Mouse (Mus musculus) heart, embryonic 16.5 days (tissue): ENCODE data around the gene Apbb2. TPM values are rescaled to one million over a fixed set of nuclear protein-coding genes. Genes with fewer than 3 reads are reported as not detected.
A peak's percentile ranks its signal among the peaks of the same experiment; 100 is the strongest.

Source experiments
- ATAC-seq: fragments of 200-750 bp; cut with Nextera tagmentation; replicated peaks from 2 replicates; pipeline ENCODE4 v1.8.0; 2017; ENCODE audit warnings: moderate number of reproducible peaks; ENCODE audit not compliant: insufficient read depth, low FRiP score; ENCODE audit errors: extremely low read depth
- H3K27ac ChIP-seq: fragments of 300-500 bp; sonication (generic); 2 replicates; pipeline ENCODE4 v1.5.1; 2014; ENCODE audit warnings: mild to moderate bottlenecking, low read length, control low read depth, moderate library complexity
- H3K27me3 ChIP-seq: fragments of 300-500 bp; sonication (generic); 2 replicates; pipeline ENCODE4 v1.6.1; 2014; ENCODE audit warnings: low read length, mixed read lengths; ENCODE audit not compliant: control insufficient read depth, insufficient read depth
- H3K36me3 ChIP-seq: fragments of 300-500 bp; sonication (generic); 2 replicates; pipeline ENCODE4 v1.6.1; 2014; ENCODE audit not compliant: control insufficient read depth, insufficient read depth
- H3K4me1 ChIP-seq: fragments of 300-500 bp; sonication (generic); 2 replicates; pipeline ENCODE4 v1.6.1; 2014; ENCODE audit warnings: low read length, mixed read lengths; ENCODE audit not compliant: control insufficient read depth, insufficient read depth
- H3K4me2 ChIP-seq: fragments of 300-500 bp; sonication (generic); 2 replicates; pipeline ENCODE4 v1.6.1; 2014; ENCODE audit warnings: low read depth, mild to moderate bottlenecking, control low read depth, low read length
- H3K4me3 ChIP-seq: fragments of 300-500 bp; sonication (generic); 2 replicates; pipeline ENCODE4 v1.5.1; 2014; ENCODE audit warnings: mild to moderate bottlenecking, control low read depth, low read length
- H3K9ac ChIP-seq: fragments of 300-500 bp; sonication (generic); 2 replicates; pipeline ENCODE4 v1.6.1; 2014; ENCODE audit warnings: low read length, control low read depth
- H3K9me3 ChIP-seq: fragments of 300-500 bp; sonication (generic); replicated peaks from 2 replicates; pipeline ENCODE4 v1.6.1; 2016; ENCODE audit warnings: low read length; ENCODE audit not compliant: control insufficient read depth
- WGBS: fragments of 180-500 bp; shearing (Covaris S2); extraction: QIAGEN DNeasy Blood & Tissue Kit; methylation state at CpG from one replicate; pipeline ENCODE4 v1.1.7; 2014; 5-methylcytosine and 5-hydroxymethylcytosine counted together
- polyA plus RNA-seq: library from polyadenylated mRNA; unstranded; fragments of >200 nt; fragmentation: Nextera tagmentation; extraction: Ambion mirVana; gene quantifications from 2 replicates; pipeline ENCODE4 v1.2.1, GENCODE M21; 2015

Gene Apbb2
- polyA plus RNA-seq, 1 experiment from 2014 or later, result 34.0 TPM

GRCm38 (mm10) chr5:66572086-66572855, 46.3 kb downstream of the Apbb2 start:
- ATAC-seq, result no peak
- Histone ChIP-seq H3K9me3 (no peaks in the 10 kb centered on the region), H3K27me3 (no peaks in the 10 kb centered on the region), H3K4me1 (peaks cover 30% of the 10 kb centered on the region), H3K4me2 (no peak overlapping the region), H3K9ac (no peak overlapping the region), H3K27ac (no peak overlapping the region), H3K36me3 (no peaks in the 10 kb centered on the region), H3K4me3 (no peak overlapping the region)
- 68% methylated on average over 13 of the region's 13 CpGs for WGBS

- Histone ChIP-seq H3K27ac (no peak overlapping the region), H3K4me3 (no peak overlapping the region), H3K9me3 (no peaks in the 10 kb centered on the region), H3K4me1 (peaks cover 23% of the 10 kb centered on the region), H3K4me2 (no peak overlapping the region), H3K9ac (no peak overlapping the region), H3K36me3 (no peaks in the 10 kb centered on the region), H3K27me3 (no peaks in the 10 kb centered on the region)
- 92% methylated on average over 5 of the region's 5 CpGs for WGBS
- no peak for ATAC-seq
Observed at GRCm38 (mm10) chr5:66570709-66571108, 47.9 kb downstream of the Apbb2 start.

DNA sequence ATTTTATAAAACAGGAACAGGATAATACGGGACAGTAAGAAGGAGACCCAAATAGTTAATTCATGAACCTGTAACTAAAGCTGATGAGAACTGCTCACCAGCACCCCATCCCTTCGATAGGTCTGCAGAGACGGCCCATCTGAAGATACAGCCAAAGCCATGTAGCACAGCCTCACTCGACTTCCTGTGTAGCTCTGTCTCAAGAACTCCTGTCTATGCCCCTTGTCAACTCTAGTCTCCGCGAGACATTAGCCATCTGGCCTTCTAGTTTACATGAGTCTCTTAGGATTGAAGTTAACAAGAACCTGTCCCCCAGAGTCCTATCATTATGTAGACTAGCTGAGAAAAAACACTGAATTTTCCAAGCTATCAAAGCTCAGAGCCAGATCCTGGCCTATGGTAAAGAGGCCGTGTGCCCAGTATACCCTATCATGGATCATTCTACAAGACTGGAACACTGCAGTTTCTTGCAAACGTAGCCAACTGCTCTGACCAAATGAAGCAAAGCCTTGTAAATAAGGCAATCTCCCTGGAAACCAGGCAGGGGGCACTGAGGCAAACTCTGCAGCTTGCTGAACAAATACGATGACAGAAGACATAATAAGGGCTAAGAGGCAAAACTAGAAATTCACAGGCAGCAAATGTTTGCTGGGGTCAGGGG, 49.3 kb downstream of the Apbb2 start:
- Histone ChIP-seq H3K27me3 (no peaks in the 10 kb centered on the region), H3K4me3 (no peak overlapping the region), H3K4me2 (no peak overlapping the region), H3K27ac (peak overlapping the region; percentile 33), H3K4me1 (peaks cover 23% of the 10 kb centered on the region), H3K36me3 (no peaks in the 10 kb centered on the region), H3K9ac (no peak overlapping the region), H3K9me3 (no peaks in the 10 kb centered on the region)
- WGBS, result 47% methylated on average over 9 of the region's 9 CpGs
- ATAC-seq, result 0 out of 2 replicates have a peak, but pooled peaks have one; percentile 45

GRCm38 (mm10) chr5:66568002-66568401, 50.6 kb downstream of the Apbb2 start:
- no peak overlapping the region for H3K9ac ChIP-seq
- H3K9me3 ChIP-seq, result no peaks in the 10 kb centered on the region
- 42% methylated on average over 5 of the region's 5 CpGs for WGBS
- peak overlapping the region; percentile 75 for H3K27ac ChIP-seq
- no peak overlapping the region for H3K4me3 ChIP-seq
- H3K4me1 ChIP-seq, result peaks cover 22% of the 10 kb centered on the region
- no peaks in the 10 kb centered on the region for H3K27me3 ChIP-seq
- H3K36me3 ChIP-seq, result no peaks in the 10 kb centered on the region
- H3K4me2 ChIP-seq, result peak overlapping the region; percentile 4; the same call in 1 of the 2 replicates
- peak; percentile 52; the same call in 1 of the 2 replicates for ATAC-seq

GRCm38 (mm10) chr5:66567424-66567823, 51.2 kb downstream of the Apbb2 start:
- Histone ChIP-seq H3K4me2 (no peak overlapping the region), H3K9ac (no peak overlapping the region), H3K27me3 (no peaks in the 10 kb centered on the region), H3K4me3 (no peak overlapping the region), H3K36me3 (no peaks in the 10 kb centered on the region), H3K27ac (peak overlapping the region; percentile 75; the same call in 1 of the 2 replicates), H3K4me1 (peaks cover 18% of the 10 kb centered on the region), H3K9me3 (no peaks in the 10 kb centered on the region)
- no peak for ATAC-seq
- 88% methylated on average over 6 of the region's 6 CpGs for WGBS

DNA sequence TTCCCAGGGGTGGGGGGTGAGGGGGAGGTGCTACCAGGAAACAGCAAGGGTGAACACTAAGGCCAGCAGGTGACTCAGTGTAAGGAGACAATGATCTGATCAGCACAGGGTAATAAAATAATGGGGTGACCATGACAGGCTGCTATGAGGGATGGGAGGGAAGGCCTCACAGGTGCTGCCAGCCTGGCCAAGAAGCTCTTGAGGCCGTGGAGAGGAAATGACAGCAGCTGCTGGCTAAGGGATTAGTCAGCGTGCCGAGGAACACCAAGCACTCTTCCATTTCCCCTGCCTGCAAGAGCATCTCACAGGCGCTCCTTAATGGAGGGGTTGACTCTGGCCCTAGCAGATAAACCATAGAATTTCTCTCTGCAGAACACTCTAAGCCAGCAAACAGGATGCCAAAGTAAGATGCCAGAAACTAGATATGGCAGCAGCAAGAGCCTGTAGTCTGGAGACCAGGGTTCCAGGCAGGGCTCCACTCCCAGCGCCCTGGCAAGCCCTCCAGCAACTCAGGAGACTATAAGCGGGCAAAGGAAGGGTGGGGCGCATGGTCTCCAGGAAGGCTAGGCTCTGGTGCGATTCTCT, 58.9 kb downstream of the Apbb2 start:
- Histone ChIP-seq H3K9ac (no peak overlapping the region), H3K36me3 (no peaks in the 10 kb centered on the region), H3K9me3 (peaks cover 3% of the 10 kb centered on the region; the same call in 1 of the 2 replicates), H3K4me2 (no peak overlapping the region), H3K27me3 (no peaks in the 10 kb centered on the region), H3K27ac (peak overlapping the region; percentile 54), H3K4me3 (no peak overlapping the region), H3K4me1 (peaks cover 4% of the 10 kb centered on the region; the same call in 1 of the 2 replicates)
- peak; percentile 67 for ATAC-seq
- WGBS, result 55% methylated on average over 8 of the region's 8 CpGs

DNA sequence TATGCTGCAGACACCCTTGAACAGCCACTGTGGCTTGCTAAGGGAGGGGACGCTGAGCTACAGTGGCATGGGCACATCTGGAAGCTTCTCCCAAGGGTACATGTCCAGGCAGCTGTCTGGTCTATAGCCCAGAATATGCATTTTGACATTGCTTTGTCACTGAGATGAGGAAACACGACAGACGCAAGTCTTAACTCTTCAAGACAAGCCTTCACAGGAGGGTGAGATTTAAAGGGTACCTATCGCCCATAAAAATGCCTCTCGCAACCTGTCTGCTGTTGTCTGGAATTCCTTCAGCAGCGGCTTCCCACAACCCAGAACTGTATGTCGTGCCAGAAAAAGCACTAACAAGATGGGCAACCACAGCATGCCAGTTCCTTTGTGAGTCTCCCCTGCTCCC, 60.5 kb downstream of the Apbb2 start:
- Histone ChIP-seq H3K4me3 (no peak overlapping the region), H3K27me3 (no peaks in the 10 kb centered on the region), H3K36me3 (no peaks in the 10 kb centered on the region), H3K27ac (no peak overlapping the region), H3K4me1 (peaks cover 16% of the 10 kb centered on the region), H3K9ac (no peak overlapping the region), H3K4me2 (no peak overlapping the region), H3K9me3 (peaks cover 3% of the 10 kb centered on the region; the same call in 1 of the 2 replicates)
- no peak for ATAC-seq
- WGBS, result 89% methylated on average over 7 of the region's 7 CpGs

DNA sequence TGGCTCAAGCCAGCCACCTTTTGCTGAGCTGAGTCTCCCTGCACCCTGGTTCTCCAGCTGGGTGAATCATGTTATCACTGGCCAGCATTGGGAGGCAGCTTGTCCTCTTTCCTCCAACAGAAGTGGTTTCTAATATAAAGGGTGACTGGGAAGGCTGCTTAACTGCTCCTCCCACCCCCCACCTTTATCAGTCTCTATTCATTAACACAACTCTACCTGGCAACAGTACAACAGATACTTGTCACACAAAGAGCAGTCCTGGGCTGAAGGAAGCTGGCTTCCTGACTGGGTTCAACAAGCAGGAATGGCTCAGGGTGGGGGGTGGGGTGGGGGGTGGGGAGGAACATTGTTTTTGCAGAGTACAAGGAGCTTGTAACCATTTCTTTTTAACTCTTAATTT, 64.7 kb downstream of the Apbb2 start:
- Histone ChIP-seq H3K4me3 (no peak overlapping the region), H3K4me2 (no peak overlapping the region), H3K9me3 (peaks cover 3% of the 10 kb centered on the region; the same call in 1 of the 2 replicates), H3K27me3 (no peaks in the 10 kb centered on the region), H3K9ac (no peak overlapping the region), H3K36me3 (no peaks in the 10 kb centered on the region), H3K4me1 (peaks cover 11% of the 10 kb centered on the region), H3K27ac (peak overlapping the region; percentile 63; the same call in 1 of the 2 replicates)
- ATAC-seq, result peak; percentile 79

- no peaks in the 10 kb centered on the region for H3K36me3 ChIP-seq
- H3K9me3 ChIP-seq, result peaks cover 7% of the 10 kb centered on the region; the same call in 1 of the 2 replicates
- H3K27me3 ChIP-seq, result no peaks in the 10 kb centered on the region
- no peak overlapping the region for H3K4me3 ChIP-seq
- no peak overlapping the region for H3K27ac ChIP-seq
- peaks cover 16% of the 10 kb centered on the region for H3K4me1 ChIP-seq
- ATAC-seq, result no peak
- WGBS, result 69% methylated on average over 9 of the region's 9 CpGs
- H3K4me2 ChIP-seq, result no peak overlapping the region
- no peak overlapping the region for H3K9ac ChIP-seq
Observed at GRCm38 (mm10) chr5:66552246-66552645, 66.3 kb downstream of the Apbb2 start.
